Mouse (Mus musculus): ENCODE results near the gene Orc6. TPM values are rescaled to one million over a fixed set of nuclear protein-coding genes. Genes with fewer than 3 reads are reported as not detected.

The Orc6 gene
- polyA plus RNA-seq, 1 experiment from 2014 or later = 82.8 TPM

DNA sequence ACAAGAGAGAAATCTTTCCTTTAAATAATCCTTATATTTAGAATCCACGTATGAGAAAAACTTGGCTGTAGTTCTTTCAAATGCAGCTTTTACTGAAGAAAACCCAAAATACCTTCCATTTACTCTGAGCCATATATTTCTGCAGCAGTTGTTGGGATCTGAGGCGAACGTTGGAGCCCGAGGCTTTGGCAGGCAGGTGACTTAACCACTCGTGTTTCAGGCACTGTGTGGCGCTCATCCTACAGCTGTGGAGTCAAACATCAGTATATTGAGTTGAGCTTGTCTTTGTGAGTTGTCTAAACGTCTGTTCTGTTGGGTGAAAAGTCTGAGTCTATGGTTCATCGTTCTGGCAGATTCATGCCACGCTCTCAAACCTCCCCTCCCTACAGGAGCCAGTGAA lies 27.6 kb downstream of the Orc6 start:
- Histone ChIP-seq H3K36me3 (no peaks in the 10 kb centered on the region), H3K9me3 (no peaks in the 10 kb centered on the region), H3K27ac (replicated peaks) (no peak overlapping the region), H3K9ac (replicated peaks) (no peak overlapping the region), H3K4me1 (no peaks in the 10 kb centered on the region), H3K4me2 (replicated peaks) (no peak overlapping the region), H3K27me3 (no peaks in the 10 kb centered on the region), H3K4me3 (no peak overlapping the region)
- ATAC-seq (replicated peaks) = no peak
- WGBS = 81% methylated on average over 9 of the region's 9 CpGs

DNA sequence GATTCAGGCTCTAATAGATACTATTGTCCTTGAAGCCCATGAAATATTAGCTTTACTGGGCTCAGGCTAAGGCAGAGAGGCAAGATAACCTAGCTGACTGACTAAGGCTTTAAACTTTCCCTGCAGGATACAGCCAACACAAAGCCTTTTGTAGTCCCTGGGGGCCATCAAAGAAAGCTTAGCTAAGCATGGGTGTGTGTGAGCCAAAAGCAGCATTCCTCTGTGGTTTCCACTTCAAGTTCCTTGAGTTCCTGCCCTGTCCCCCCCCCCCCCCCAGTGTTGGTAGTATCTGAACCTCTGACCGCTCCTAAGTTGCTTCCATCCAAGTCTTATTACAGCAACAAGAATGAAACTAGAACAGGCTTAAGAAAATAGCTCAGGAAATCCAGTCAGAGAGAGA lies 30.1 kb downstream of the Orc6 start:
- no peak for ATAC-seq (replicated peaks)

DNA sequence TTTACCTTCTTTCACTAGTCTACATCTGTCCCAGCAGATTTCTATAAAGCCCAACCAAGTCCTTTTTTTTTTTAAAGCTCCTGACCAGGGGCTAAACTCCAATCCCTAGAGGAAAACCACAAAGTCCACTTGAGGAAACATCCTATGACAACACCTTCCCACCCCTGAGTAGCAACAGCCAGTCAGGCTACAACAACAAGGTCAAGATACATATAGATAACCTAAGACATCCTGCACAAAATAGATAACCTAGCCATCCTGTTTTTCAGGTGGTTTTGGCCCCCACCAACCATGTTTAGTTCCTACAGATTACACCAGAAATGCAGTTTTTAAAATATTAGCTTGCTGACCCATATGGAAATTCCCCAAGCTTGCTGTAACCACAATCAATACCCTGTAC lies 35.7 kb downstream of the Orc6 start:
- Histone ChIP-seq H3K27ac (replicated peaks) (no peak overlapping the region), H3K4me2 (replicated peaks) (no peak overlapping the region), H3K4me1 (no peaks in the 10 kb centered on the region), H3K27me3 (no peaks in the 10 kb centered on the region), H3K4me3 (no peak overlapping the region), H3K36me3 (no peaks in the 10 kb centered on the region), H3K9me3 (no peaks in the 10 kb centered on the region), H3K9ac (replicated peaks) (no peak overlapping the region)
- no peak for ATAC-seq (replicated peaks)

More for the DNA sequence above, 30.1 kb downstream of the Orc6 start:
- Histone ChIP-seq H3K4me1 (no peaks in the 10 kb centered on the region), H3K36me3 (no peaks in the 10 kb centered on the region), H3K4me2 (replicated peaks) (no peak overlapping the region), H3K9ac (replicated peaks) (no peak overlapping the region), H3K9me3 (no peaks in the 10 kb centered on the region), H3K27me3 (no peaks in the 10 kb centered on the region), H3K4me3 (no peak overlapping the region), H3K27ac (replicated peaks) (no peak overlapping the region)
- 79% methylated on average over 1 of the region's 1 CpGs for WGBS

DNA sequence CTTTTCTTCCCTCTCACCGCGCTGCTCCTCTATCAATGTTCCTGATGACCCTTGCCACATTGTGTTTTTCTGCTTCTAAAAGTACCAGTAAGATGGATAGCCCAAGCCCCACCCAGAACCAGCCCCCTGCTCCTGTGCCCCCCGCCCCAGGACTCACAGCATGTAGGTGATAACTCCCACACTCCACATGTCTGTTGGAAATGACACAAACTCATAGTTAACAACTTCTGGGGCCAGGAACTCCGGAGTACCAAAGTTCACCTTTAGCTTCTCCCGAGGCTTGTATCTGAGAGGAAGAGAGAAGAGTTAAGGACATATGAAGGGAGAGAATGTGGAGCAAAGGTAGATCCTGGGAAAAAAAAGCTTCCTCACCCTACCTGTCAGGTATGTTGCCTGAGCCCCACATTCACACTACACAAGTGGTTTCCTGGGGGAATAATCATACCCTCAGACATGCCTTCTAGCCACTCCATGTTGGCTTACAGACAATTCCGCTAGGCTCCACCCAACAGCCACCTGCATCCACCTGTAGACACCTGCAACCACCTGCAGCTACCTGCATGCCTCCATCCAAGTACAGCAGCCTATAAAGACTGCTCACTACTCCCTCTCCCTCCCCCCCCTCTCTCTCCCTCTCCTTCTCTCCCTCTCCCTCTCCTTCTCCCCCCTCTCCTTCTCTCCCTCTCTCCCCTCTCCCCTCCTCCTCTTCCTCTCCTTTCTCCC lies 36.9 kb downstream of the Orc6 start:
- Histone ChIP-seq H3K4me1 (no peaks in the 10 kb centered on the region), H3K36me3 (no peaks in the 10 kb centered on the region), H3K27ac (replicated peaks) (no peak overlapping the region), H3K4me2 (replicated peaks) (no peak overlapping the region), H3K9ac (replicated peaks) (no peak overlapping the region), H3K4me3 (no peak overlapping the region), H3K27me3 (no peaks in the 10 kb centered on the region), H3K9me3 (no peaks in the 10 kb centered on the region)
- no peak for ATAC-seq (replicated peaks)
- 85% methylated on average over 6 of the region's 6 CpGs for WGBS

DNA sequence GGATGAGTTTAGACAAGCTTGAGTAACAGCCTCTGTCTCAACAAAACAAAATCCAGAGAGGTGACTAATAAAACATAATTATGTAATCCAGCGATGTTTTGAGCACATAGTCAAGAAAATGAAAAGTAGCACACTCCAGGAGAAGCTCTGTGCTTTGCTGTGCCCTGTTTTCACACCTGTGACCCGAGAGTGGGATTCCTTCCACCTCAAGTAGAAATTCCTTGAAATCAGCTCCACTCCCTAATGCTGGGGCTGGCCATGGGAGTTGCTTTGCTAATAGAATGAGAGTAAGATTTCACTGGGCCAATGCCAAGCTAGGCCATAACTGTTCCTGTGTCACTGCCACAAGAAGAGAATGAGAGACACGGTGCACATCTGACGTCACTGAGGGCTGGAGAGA lies 38.2 kb downstream of the Orc6 start:
- Histone ChIP-seq H3K9me3 (no peaks in the 10 kb centered on the region), H3K9ac (replicated peaks) (no peak overlapping the region), H3K4me1 (no peaks in the 10 kb centered on the region), H3K36me3 (no peaks in the 10 kb centered on the region), H3K4me3 (no peak overlapping the region), H3K4me2 (replicated peaks) (no peak overlapping the region), H3K27ac (replicated peaks) (no peak overlapping the region), H3K27me3 (no peaks in the 10 kb centered on the region)
- 79% methylated on average over 4 of the region's 4 CpGs for WGBS
- ATAC-seq (replicated peaks) = no peak

DNA sequence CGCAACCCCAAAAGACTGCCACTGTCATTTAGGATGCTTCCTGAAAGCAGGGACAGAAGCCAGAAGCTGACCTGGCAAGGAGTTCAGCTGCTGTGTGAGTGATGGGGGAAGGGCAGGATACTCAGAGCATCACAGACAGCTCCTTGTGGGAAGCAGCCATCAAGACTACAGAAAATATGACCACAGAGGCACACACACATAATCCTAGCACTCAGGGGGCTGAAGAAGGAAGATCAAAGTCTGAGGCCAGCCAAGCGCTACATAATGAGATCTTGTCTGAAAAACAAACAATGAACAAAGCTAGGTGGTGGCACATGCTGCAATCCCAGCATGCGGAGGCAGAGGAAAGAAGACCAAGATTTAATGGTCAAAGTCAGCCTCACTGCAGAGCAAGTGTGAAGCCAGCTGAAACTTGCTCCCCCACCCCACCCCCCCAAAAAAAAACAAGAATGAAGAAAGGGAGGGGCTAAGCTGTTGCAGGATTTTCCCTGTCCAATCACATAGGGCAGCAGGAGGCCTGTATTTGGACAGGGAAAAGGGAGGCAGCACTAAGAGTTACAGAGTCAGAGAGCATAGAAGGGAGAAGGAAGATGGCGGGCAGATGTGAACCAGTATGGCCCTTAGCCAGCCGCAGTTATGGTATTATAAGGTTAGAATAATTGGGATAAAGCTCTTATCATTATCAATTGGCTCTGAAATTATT lies 40.6 kb downstream of the Orc6 start:
- Histone ChIP-seq H3K4me1 (no peaks in the 10 kb centered on the region), H3K4me3 (no peak overlapping the region), H3K27me3 (no peaks in the 10 kb centered on the region), H3K27ac (replicated peaks) (no peak overlapping the region), H3K4me2 (replicated peaks) (no peak overlapping the region), H3K36me3 (no peaks in the 10 kb centered on the region), H3K9me3 (no peaks in the 10 kb centered on the region), H3K9ac (replicated peaks) (no peak overlapping the region)
- WGBS = 68% methylated on average over 5 of the region's 5 CpGs
- ATAC-seq (replicated peaks) = no peak

DNA sequence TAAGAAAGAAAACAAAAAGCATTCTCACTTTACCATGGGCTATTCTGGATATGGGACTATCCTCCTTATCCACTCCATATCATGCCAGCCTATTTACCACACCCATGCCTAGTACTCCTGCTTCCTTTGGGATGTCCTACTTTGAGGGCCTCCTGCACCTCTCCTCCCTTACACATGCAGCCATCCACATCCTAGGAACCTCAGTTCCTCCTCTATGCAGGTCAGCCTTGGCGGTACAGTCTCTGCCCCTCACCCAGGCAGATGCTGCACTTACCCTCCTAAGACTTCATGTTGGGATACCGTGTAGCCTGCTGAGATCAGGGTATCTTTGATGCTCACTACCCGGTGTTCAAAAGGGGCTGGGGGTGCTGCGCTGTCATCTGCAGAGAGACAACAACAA lies 53.9 kb downstream of the Orc6 start:
- Histone ChIP-seq H3K36me3 (no peaks in the 10 kb centered on the region), H3K4me3 (no peak overlapping the region), H3K9me3 (no peaks in the 10 kb centered on the region), H3K9ac (replicated peaks) (no peak overlapping the region), H3K4me1 (no peaks in the 10 kb centered on the region), H3K27ac (replicated peaks) (no peak overlapping the region), H3K27me3 (no peaks in the 10 kb centered on the region), H3K4me2 (replicated peaks) (no peak overlapping the region)
- WGBS = 91% methylated on average over 4 of the region's 4 CpGs
- ATAC-seq (replicated peaks) = no peak

Other genes with a start within 250 kb of the Orc6 start
- 63.0 and 67.1 TPM in 2 replicates for gene Fbxw9, start 239.6 kb upstream of the Orc6 start, polyA plus RNA-seq (2015; fragmentation: Nextera tagmentation; extraction: Ambion mirVana)
- 1.2 and 2.0 TPM in 2 replicates for gene Gm5741, start 231.7 kb upstream of the Orc6 start, polyA plus RNA-seq (2015; fragmentation: Nextera tagmentation; extraction: Ambion mirVana)
- 91.4 and 92.3 TPM in 2 replicates for gene Dhps, start 227.9 kb upstream of the Orc6 start, polyA plus RNA-seq (2015; fragmentation: Nextera tagmentation; extraction: Ambion mirVana)
- gene Wdr83os, start 218.9 kb upstream of the Orc6 start, polyA plus RNA-seq (2015; fragmentation: Nextera tagmentation; extraction: Ambion mirVana) = 120 and 132 TPM in 2 replicates
- 62.1 and 62.3 TPM in 2 replicates for gene Wdr83, start 218.3 kb upstream of the Orc6 start, polyA plus RNA-seq (2015; fragmentation: Nextera tagmentation; extraction: Ambion mirVana)
- 16.9 and 17.0 TPM in 2 replicates for gene Man2b1, start 216.4 kb upstream of the Orc6 start, polyA plus RNA-seq (2015; fragmentation: Nextera tagmentation; extraction: Ambion mirVana)
- 3.8 and 4.1 TPM in 2 replicates for gene Zfp791, start 176.5 kb upstream of the Orc6 start, polyA plus RNA-seq (2015; fragmentation: Nextera tagmentation; extraction: Ambion mirVana)
- gene Cks1brt, start 147.7 kb upstream of the Orc6 start, polyA plus RNA-seq (2015; fragmentation: Nextera tagmentation; extraction: Ambion mirVana) = not detected in 2 replicates
- not detected in 2 replicates for gene Olfr371, start 73.6 kb upstream of the Orc6 start, polyA plus RNA-seq (2015; fragmentation: Nextera tagmentation; extraction: Ambion mirVana)
- 175 and 190 TPM in 2 replicates for gene Vps35, start 170 bp downstream of the Orc6 start, polyA plus RNA-seq (2015; fragmentation: Nextera tagmentation; extraction: Ambion mirVana)
- gene Mylk3, start 86.7 kb downstream of the Orc6 start, polyA plus RNA-seq (2015; fragmentation: Nextera tagmentation; extraction: Ambion mirVana) = 0.23 and 0.51 TPM in 2 replicates
- gene 4921524J17Rik, start 133.2 kb downstream of the Orc6 start, polyA plus RNA-seq (2015; fragmentation: Nextera tagmentation; extraction: Ambion mirVana) = 69.3 and 74.7 TPM in 2 replicates
- gene Gpt2, start 192.9 kb downstream of the Orc6 start, polyA plus RNA-seq (2015; fragmentation: Nextera tagmentation; extraction: Ambion mirVana) = 39.7 and 40.9 TPM in 2 replicates